Mouse (Mus musculus): ENCODE data around the gene Cobll1. TPM values are rescaled to one million over a fixed set of nuclear protein-coding genes. Genes with fewer than 3 reads are reported as not detected.

The Cobll1 gene
- total RNA-seq, 4 experiments from 2014 or later = 10.6 to 12.1 (median 10.7) TPM

GRCm38 (mm10) chr2:65196994-65197393 is 42.2 kb downstream of the Cobll1 start:
- no peak for DNase-seq (ENCODE audit: low spot score in 2 of 2)

- DNase-seq (ENCODE audit: low spot score in 2 of 2) = no peak
Measured at GRCm38 (mm10) chr2:65195233-65196010, 43.8 kb downstream of the Cobll1 start.

DNA sequence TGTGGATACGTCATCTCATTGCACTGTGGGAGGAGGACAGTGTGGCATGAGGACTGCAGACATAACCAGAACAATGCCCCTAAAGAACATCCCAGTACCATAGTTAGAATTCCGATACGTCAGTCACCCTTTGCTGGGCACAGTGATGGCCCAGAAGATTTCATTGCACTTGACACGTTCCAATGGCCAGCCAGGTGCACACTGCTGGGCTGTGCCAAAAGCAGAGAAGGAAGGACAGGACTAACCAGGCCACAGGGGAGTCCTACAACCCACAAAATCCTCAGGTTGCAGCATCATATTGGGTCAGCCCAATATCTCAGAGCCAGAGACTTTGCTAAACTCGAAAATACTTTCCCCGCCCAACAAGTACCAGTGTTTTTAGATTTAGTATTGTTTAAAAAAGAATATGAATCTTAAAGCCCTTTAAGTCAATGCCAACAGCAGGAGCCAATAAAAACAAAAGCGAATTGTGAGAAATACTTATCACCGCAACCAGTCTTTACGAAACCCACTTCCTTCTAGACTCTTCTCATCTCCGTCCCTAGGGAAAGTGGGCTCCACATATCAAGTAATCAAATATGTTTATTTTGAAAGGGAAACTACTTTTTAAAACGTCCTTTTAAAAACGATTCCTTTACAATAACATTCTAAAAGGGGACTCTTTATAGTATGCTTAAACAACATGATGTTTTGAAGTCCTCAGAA is 46.0 kb downstream of the Cobll1 start:
- no peak for DNase-seq (ENCODE audit: low spot score in 2 of 2)

- DNase-seq (ENCODE audit: low spot score in 2 of 2) = no peak
Measured at GRCm38 (mm10) chr2:65191398-65191797, 47.8 kb downstream of the Cobll1 start.

DNA sequence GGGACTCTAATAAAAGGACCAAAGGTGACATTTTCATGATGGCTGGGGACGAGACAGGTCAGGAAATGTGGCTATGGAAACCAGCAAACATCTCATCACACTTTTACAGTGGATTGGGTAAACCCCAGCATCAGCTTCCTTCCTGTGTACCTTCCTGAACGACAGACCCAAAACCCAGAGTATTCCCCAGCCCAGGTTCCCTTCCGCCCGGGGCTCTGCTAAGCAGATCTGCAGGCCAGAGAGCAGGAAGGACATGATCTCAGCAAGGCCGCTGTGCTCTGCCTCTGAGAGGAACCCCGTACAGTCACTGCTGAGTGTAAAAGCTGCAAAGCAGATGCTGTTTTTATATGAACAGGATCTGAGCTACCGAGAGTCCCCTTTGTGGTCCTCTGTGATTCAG is 49.9 kb downstream of the Cobll1 start:
- DNase-seq (ENCODE audit: low spot score in 2 of 2) = no peak

DNA sequence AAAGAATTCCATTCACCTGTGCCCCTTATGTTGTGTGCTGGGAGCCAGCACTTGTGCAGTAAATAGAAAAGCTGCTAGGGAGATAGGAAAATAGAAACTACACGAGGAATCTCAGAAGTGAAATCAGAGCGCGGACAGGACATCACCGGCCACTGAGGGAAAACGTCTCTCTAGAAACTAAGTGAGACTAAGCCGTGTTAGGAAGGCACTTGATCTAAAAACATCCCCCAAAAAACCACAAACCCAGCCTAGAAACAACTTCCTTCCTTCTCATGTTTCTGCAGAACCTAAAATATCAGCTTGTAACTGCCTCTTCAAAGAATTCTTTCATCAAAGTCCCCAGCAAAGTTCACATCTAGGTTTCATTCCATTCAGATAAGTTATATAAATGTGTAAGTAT is 50.6 kb downstream of the Cobll1 start:
- no peak for DNase-seq (ENCODE audit: low spot score in 2 of 2)

DNA sequence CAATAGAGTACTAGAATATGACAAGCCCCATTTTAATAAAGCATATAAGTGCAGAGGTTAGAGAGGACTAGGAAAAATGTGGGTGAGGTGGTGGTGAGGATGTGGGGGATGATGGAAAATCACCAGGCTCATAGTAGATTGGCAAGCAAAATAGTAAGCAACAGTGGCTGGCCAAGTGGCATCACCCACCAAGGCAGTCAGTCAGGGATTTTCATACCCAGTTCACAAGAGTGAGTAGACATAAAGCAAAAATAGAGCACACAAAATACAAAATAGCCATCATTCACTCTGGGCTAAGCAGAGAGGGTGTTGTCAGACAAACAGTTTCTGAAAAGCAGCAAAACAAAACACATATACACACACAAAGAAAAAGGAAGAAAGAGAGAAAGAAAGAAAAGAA is 51.6 kb downstream of the Cobll1 start:
- DNase-seq (ENCODE audit: low spot score in 2 of 2) = no peak

- no peak for DNase-seq (ENCODE audit: low spot score in 2 of 2)
Measured at GRCm38 (mm10) chr2:65187164-65187563, 52.0 kb downstream of the Cobll1 start.

DNA sequence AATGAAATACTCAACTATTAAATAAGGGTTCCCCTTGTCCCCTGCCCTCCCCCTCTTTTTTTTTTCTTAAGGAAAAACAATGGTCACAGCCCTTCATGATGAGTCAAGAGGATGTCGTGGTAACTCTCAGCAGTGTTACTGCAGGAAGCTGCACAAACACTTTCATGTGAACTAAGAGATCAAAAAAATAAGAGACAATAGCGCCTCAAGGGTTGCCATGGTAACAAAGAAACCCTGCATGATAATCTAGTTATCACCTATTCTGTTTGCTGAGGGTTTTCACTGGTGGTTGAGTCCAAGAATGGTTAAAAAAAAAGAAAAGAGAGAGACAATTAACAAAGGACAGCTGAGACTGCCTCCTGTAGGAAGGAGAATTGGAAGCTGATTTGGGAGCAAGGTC is 56.5 kb downstream of the Cobll1 start:
- DNase-seq (ENCODE audit: low spot score in 2 of 2) = no peak

DNA sequence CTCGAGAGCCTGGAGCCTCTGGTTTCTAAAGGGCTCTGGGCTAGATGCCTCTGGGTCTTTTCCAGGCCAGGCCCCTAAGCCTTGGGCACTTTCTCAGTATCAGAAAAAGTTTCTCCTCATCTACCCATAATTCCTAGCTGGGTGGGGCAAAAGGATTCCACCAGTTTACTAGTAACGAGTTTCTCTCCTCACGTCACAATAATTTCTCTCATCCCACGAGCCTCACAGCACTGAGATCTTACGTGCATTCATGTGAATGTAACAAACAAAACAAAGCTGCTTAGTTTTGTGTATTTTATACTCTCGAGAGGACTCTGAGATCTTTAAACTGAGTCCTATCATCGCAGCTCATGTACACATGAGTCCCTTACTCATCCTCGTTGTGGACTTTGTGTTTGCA is 57.5 kb downstream of the Cobll1 start:
- DNase-seq (ENCODE audit: low spot score in 2 of 2) = no peak

GRCm38 (mm10) chr2:65181066-65181716 is 58.0 kb downstream of the Cobll1 start:
- no peak for DNase-seq (ENCODE audit: low spot score in 2 of 2)

- DNase-seq (ENCODE audit: low spot score in 2 of 2) = no peak
Measured at GRCm38 (mm10) chr2:65175645-65176044, 63.6 kb downstream of the Cobll1 start.

DNA sequence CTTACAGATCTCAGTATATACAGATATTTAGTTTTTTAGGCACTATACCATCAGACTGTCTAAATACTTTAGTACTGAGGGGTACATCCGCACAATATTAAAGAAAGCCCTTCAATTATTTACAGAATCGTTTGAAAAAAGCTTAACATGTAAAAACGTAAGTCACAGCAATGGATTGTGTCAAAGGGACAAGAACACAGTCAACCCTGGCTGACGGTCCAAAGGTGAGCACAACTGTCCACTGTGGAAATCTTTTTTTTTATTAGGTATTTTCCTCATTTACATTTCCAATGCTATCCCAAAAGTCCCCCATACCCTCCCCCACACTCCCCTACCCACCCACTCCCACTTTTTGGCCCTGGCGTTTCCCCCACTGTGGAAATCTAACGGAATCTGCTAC is 67.1 kb downstream of the Cobll1 start:
- no peak for DNase-seq (ENCODE audit: low spot score in 2 of 2)

DNA sequence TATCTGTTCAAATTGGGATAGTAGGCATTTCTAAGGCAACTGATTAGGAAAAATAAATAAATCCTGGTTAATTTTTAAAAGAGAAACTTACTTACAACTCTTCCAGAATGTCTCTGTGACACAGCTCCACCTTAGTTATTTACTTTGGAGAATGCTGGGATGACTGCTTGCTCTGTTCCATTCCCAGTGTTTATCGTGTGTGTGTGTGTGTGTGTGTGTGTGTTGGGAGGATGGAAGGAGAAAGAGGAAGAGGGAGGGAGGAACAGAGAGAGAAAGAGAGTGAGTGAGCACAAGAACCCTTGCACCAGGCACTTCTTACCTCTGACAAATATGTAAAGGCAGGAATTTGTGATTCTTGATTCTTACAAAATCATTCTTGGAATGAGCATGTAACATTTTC is 67.7 kb downstream of the Cobll1 start:
- DNase-seq (ENCODE audit: low spot score in 2 of 2) = no peak

- DNase-seq (ENCODE audit: low spot score in 2 of 2) = no peak
Measured at GRCm38 (mm10) chr2:65170693-65171456, 68.3 kb downstream of the Cobll1 start.

- no peak for DNase-seq (ENCODE audit: low spot score in 2 of 2)
Measured at GRCm38 (mm10) chr2:65170256-65170655, 68.9 kb downstream of the Cobll1 start.

DNA sequence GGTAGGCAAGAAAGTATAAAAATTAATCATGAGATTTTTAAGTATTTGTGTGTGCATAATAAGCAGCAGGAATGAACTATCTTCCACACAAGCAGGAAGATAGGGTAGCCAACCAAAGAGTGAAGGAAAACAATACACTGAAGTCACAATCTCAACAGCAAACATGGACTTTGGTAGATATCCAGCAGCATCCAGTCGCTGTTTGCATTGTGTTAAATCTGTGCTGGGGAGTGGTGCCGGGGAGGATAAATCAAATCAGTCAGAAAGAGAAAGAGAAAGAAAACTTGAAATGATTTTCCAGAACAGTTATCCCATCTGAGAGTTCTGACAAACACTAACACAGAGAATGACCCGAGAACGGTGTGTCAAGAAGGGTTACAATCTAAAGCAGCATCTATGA is 75.2 kb downstream of the Cobll1 start:
- no peak for DNase-seq (ENCODE audit: low spot score in 2 of 2)

GRCm38 (mm10) chr2:65162625-65163024 is 76.6 kb downstream of the Cobll1 start:
- DNase-seq (ENCODE audit: low spot score in 2 of 2) = no peak

GRCm38 (mm10) chr2:65161715-65162114 is 77.5 kb downstream of the Cobll1 start:
- DNase-seq (ENCODE audit: low spot score in 2 of 2) = no peak

DNA sequence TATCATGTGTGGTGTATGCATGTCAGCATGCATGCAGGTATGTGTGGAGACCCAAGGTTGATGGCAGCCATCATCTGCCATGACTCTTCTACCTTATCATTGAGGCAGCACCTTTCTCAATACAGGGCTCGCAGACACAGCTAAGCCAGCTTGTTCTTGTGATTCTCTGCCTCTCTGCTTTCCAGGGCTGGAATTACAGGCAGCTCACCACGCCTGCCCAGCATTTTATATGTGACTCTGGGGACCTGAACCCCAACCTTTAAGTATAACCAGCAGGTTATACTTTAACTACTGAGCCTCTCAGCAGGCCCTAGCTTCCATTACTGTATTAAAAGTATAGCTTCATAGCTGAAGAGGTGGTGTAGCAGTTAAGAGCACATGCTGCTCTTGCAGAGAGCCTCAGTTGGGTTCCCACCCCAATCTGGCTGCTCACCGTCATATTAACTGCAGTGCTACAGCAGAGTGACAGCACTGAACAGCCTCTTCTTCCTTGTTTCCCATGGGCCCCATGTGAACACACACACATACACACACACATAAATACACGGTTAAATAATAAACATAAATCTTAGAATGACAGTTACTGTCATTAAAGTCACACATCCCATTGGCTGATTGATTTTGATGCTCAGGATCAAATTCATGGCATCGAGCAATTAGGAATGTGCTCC is 81.1 kb downstream of the Cobll1 start:
- DNase-seq (ENCODE audit: low spot score in 2 of 2) = no peak

GRCm38 (mm10) chr2:65157325-65157724 is 81.9 kb downstream of the Cobll1 start:
- no peak for DNase-seq (ENCODE audit: low spot score in 2 of 2)

All from layer of hippocampus, adult 8-10 months (tissue).